Mouse (Mus musculus) adrenal gland, postnatal 10 days (tissue): ENCODE results near the gene Nxf2. TPM values are rescaled to one million over a fixed set of nuclear protein-coding genes. Genes with fewer than 3 reads are reported as not detected.
A peak's percentile ranks its signal among the peaks of the same experiment; 100 is the strongest.
"Not testable (repeated sequence)": the region's sequence is repeated elsewhere in the genome, so short reads cannot be mapped to it uniquely, and the experiment has no call there.

Experiments
- DNase-seq: peaks from one replicate; pipeline ENCODE4 v3.0.0; 2021; ENCODE audit warnings: mixed read lengths
- long read RNA-seq, 2 experiments: library from polyadenylated mRNA; stranded (forward); transcript quantifications; one replicate each; pipeline ENCODE4 v2.0.0; 2021
- total RNA-seq, 2 experiments: library from RNA; stranded (reverse); gene quantifications; 2 replicates each; pipeline ENCODE4 v1.2.3; 2021

The Nxf2 gene
- under 1 TPM; 0.15 to 0.18 TPM for total RNA-seq
- long read RNA-seq, experiment 1: 0 reads
- long read RNA-seq, experiment 2, partial matches to known transcripts: 0 of 1 reads
- long read RNA-seq, experiment 2, other reads (novel, unspliced or antisense): 1 of 1 reads

GRCm38 (mm10) chrX:134964546-134964945, at the start of gene Nxf2:
Gene Nxf2 (minus strand): TSS chrX:134964754.
- DNase-seq: no peak

GRCm38 (mm10) chrX:135011381-135011780, 46.8 kb upstream of the Nxf2 start:
- DNase-seq: no peak

GRCm38 (mm10) chrX:135009471-135009815, 44.9 kb upstream of the Nxf2 start:
- no peak for DNase-seq

GRCm38 (mm10) chrX:135008720-135009470, 44.3 kb upstream of the Nxf2 start, which contains the start of gene Zmat1:
Gene Zmat1 (minus strand): TSS chrX:135009209.
- DNase-seq: peak; percentile 89

GRCm38 (mm10) chrX:135008021-135008420, 43.5 kb upstream of the Nxf2 start:
- DNase-seq: no peak

GRCm38 (mm10) chrX:134963305-134964094, 1.1 kb downstream of the Nxf2 start:
- peak; percentile 60 for DNase-seq

- peak; percentile 45 for DNase-seq
These were observed 34.2 kb downstream of the Nxf2 start for GRCm38 (mm10) chrX:134930361-134930760.

GRCm38 (mm10) chrX:134929927-134930326, 34.6 kb downstream of the Nxf2 start:
- DNase-seq: no peak

GRCm38 (mm10) chrX:134925058-134925457, 39.5 kb downstream of the Nxf2 start:
- peak; percentile 39 for DNase-seq

- no peak for DNase-seq
These were observed 40.7 kb downstream of the Nxf2 start for GRCm38 (mm10) chrX:134923675-134924424.

GRCm38 (mm10) chrX:134919220-134919619, 45.3 kb downstream of the Nxf2 start:
- DNase-seq: no peak

GRCm38 (mm10) chrX:134915745-134916144, 48.8 kb downstream of the Nxf2 start:
- no peak for DNase-seq

GRCm38 (mm10) chrX:134915315-134915714, 49.2 kb downstream of the Nxf2 start:
- DNase-seq: not testable (repeated sequence)

- no peak for DNase-seq
These were observed 49.7 kb downstream of the Nxf2 start for GRCm38 (mm10) chrX:134914851-134915250.

GRCm38 (mm10) chrX:134913234-134913936, 51.2 kb downstream of the Nxf2 start:
- DNase-seq: peak; percentile 42

GRCm38 (mm10) chrX:134912805-134913204, 51.7 kb downstream of the Nxf2 start:
- DNase-seq: no peak

- DNase-seq: no peak
These were observed 54.2 kb downstream of the Nxf2 start for GRCm38 (mm10) chrX:134910345-134910744.
